Mouse (Mus musculus) heart, adult 2 months (tissue): ENCODE data around the gene Tlr4. TPM values are rescaled to one million over a fixed set of nuclear protein-coding genes. Genes with fewer than 3 reads are reported as not detected.

ENCODE experiments used
- DNase-seq, 2 experiments: peaks; one replicate each; pipeline ENCODE4 v3.0.0; 2021
- H3K27ac ChIP-seq: fragments of 200-600 bp; 2 replicates; pipeline ENCODE4 v1.8.1; 2022
- H3K27me3 ChIP-seq: fragments of 200-500 bp; 2 replicates; pipeline ENCODE4 v1.6.1; 2012; ENCODE audit warnings: mild to moderate bottlenecking, low read length, inconsistent platforms, mixed read lengths; ENCODE audit not compliant: control insufficient read depth, insufficient read depth
- H3K36me3 ChIP-seq: fragments of 200-500 bp; 2 replicates; pipeline ENCODE4 v1.6.1; 2012; ENCODE audit warnings: low read length, inconsistent platforms; ENCODE audit not compliant: control insufficient read depth, insufficient read depth
- H3K4me1 ChIP-seq: fragments of 200-500 bp; 2 replicates; pipeline ENCODE4 v1.6.1; 2011; ENCODE audit warnings: low read length; ENCODE audit not compliant: control insufficient read depth, insufficient read depth
- H3K4me3 ChIP-seq: fragments of 200-600 bp; 2 replicates; pipeline ENCODE4 v1.8.1; 2022
- H3K79me2 ChIP-seq: fragments of 200-500 bp; replicated peaks from 2 replicates; pipeline ENCODE4 v1.6.1; 2012; ENCODE audit warnings: mild to moderate bottlenecking, inconsistent platforms, low read length, moderate library complexity, mixed read lengths; ENCODE audit not compliant: control insufficient read depth, insufficient read depth
- H3K9ac ChIP-seq: fragments of 200-500 bp; 2 replicates; pipeline ENCODE4 v1.6.1; 2012; ENCODE audit warnings: low read depth, mild to moderate bottlenecking, control low read depth, inconsistent platforms, low read length, mixed read lengths
- CTCF ChIP-seq: fragments of 200-600 bp; IDR thresholded peaks from 2 replicates; pipeline ENCODE4 v1.8.1; 2022; ENCODE audit warnings: antibody characterized with exemption, mild to moderate bottlenecking, moderate library complexity
- EP300 ChIP-seq: fragments of 200-500 bp; IDR thresholded peaks from 2 replicates; pipeline ENCODE4 v1.6.1; 2011; ENCODE audit warnings: low read depth, low read length, control low read depth; ENCODE audit not compliant: insufficient read depth
- POLR2A ChIP-seq: fragments of 200-500 bp; IDR thresholded peaks from 2 replicates; pipeline ENCODE4 v1.6.1; 2011; ENCODE audit warnings: mild to moderate bottlenecking, low read depth, low read length, control low read depth; ENCODE audit not compliant: insufficient read depth
- WGBS: fragments of 180-500 bp; shearing (Covaris S2); methylation state at CpG from one replicate; pipeline ENCODE4 v1.1.7; 2018; 5-methylcytosine and 5-hydroxymethylcytosine counted together
- intact Hi-C: fragments of 180-260 bp; cut with DNase I; formaldehyde crosslinking; loops from one replicate; pipeline ENCODE4 v1.15.1; 2025
- polyA plus RNA-seq: library from polyadenylated mRNA; depleted of rRNA; stranded (reverse); fragments of >200 nt; gene quantifications from 2 replicates; pipeline ENCODE4 v1.2.3, GENCODE M21; 2012
- total RNA-seq, 2 experiments: library from RNA; stranded (reverse); gene quantifications; 2 replicates each; pipeline ENCODE4 v1.2.3; 2021

The Tlr4 gene
- total and polyA plus RNA-seq, 3 experiments = 2.3 to 18.5 (median 15.5) TPM

DNA sequence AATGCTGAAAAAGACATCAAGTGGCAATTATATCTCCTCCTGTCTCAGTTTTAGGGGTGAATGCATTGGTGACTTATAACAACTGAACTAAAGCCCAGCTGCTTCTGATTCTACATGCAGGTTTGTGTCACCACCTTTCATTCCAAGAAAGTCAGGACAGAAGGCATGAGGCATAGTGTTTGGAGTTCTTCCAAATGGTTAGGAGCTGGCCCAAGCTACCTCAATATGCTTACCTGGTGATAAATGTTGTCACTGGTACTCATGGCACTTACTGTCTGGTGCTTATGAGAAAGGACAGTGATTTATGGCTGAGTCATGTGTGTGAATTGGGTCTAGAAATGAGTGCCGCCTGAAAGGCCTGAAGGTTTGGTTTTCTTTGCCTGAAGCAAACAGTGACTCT lies 114.5 kb downstream of the Tlr4 start:
- no peaks in the 10 kb centered on the region for H3K4me1 ChIP-seq
- no peaks in the 10 kb centered on the region for H3K79me2 ChIP-seq
- H3K27ac ChIP-seq = no peak overlapping the region
- no peak overlapping the region for H3K9ac ChIP-seq
- intact Hi-C loops = loop anchor here (10.0 kb wide), 1 partner anchor 177 kb away; no protein-coding TSS in a partner anchor
- no peaks in the 10 kb centered on the region for H3K27me3 ChIP-seq
- TF ChIP-seq POLR2A (no peak), CTCF (no peak), EP300 (no peak)
- no peak overlapping the region for H3K4me3 ChIP-seq
- DNase-seq = no peak
- no peaks in the 10 kb centered on the region for H3K36me3 ChIP-seq
- WGBS = 70% methylated on average over 1 of the region's 1 CpGs

DNA sequence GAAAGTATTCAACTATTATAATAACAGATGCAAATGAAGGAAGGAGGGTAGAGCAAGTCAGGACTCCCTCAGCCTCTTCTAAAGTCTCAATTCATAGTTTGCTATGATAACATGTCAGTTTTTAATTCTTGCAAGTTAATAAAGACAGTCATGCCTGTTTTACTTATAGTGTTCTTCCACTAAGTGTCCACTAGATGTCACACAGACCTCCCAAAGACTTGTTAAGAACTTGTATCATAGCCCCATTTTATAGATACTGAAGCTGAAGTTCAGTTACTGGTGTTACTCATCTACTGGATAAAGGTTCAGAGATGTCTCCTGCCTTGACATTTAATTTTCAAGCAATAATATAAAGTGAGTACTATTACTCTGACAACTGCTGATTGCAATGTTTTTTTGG lies 116.3 kb downstream of the Tlr4 start:
- H3K9ac ChIP-seq = no peak overlapping the region
- no peaks in the 10 kb centered on the region for H3K79me2 ChIP-seq
- no peak overlapping the region for H3K4me3 ChIP-seq
- no peak for DNase-seq
- intact Hi-C loops = loop anchor here (10.0 kb wide), 1 partner anchor 179 kb away; no protein-coding TSS in a partner anchor
- no peak overlapping the region for H3K27ac ChIP-seq
- no peaks in the 10 kb centered on the region for H3K4me1 ChIP-seq
- no peak for TF ChIP-seq EP300
- TF ChIP-seq POLR2A = no peak
- peak; percentile 60 for TF ChIP-seq CTCF
- no peaks in the 10 kb centered on the region for H3K27me3 ChIP-seq
- H3K36me3 ChIP-seq = no peaks in the 10 kb centered on the region

DNA sequence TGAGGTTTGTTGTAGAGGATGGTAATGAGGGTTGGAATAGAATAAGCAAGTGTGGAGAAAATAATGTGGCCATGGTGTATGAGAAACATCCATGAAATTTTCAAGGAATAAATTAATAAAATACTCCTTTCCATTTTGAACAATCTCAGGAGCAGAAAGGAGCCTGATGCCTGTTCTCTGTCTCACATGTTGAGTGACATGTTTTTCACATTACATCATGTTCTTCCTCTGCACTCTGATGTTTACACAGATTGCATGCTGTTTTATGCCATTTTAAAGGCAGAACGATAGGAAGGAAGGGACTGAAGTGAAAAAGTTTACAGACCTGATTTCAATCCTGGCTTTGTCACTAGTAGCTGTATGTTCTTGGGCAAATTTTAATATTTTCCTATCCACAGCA lies 120.3 kb downstream of the Tlr4 start:
- Histone ChIP-seq H3K36me3 (no peaks in the 10 kb centered on the region), H3K27me3 (no peaks in the 10 kb centered on the region), H3K79me2 (no peaks in the 10 kb centered on the region), H3K27ac (no peak overlapping the region), H3K4me3 (no peak overlapping the region), H3K4me1 (no peaks in the 10 kb centered on the region), H3K9ac (no peak overlapping the region)
- no peak for DNase-seq
- intact Hi-C loops = loop anchor here (10.0 kb wide), 1 partner anchor 183 kb away; no protein-coding TSS in a partner anchor
- 24% methylated on average over 1 of the region's 1 CpGs for WGBS
- TF ChIP-seq POLR2A (no peak), EP300 (no peak), CTCF (no peak)

DNA sequence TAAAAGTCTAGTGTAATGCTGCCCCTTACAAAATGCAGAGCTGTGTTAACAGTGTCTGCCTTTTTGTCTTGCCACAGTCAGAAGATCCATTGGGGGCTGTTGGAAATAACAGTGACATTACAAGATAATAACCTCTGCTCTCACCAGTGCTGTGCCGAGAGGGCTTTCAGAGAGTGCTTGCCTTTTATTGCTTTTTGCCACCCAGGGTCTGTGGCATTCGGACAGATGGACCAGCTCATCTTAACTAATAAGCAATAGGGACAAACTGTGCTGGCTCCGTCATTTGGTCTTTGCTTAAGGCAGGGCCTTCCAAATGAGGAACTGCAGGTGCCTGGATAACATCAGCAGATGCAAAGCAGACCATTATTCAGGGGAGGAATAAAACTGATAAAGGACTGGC lies 147.5 kb downstream of the Tlr4 start:
- TF ChIP-seq EP300 = no peak
- H3K9ac ChIP-seq = no peak overlapping the region
- H3K27me3 ChIP-seq = no peaks in the 10 kb centered on the region
- H3K4me1 ChIP-seq = no peaks in the 10 kb centered on the region
- WGBS = 85% methylated on average over 3 of the region's 3 CpGs
- no peak overlapping the region for H3K27ac ChIP-seq
- H3K79me2 ChIP-seq = no peaks in the 10 kb centered on the region
- intact Hi-C loops = no loop called here
- H3K36me3 ChIP-seq = no peaks in the 10 kb centered on the region
- no peak for DNase-seq
- no peak overlapping the region for H3K4me3 ChIP-seq
